Mouse (Mus musculus) E14TG2a.4 (cell line): Measurements from ENCODE around the gene Scn10a.
A peak's percentile ranks its signal among the peaks of the same experiment; 100 is the strongest.

ENCODE experiments used
- H3K27me3 ChIP-seq: 2 replicates; pipeline ENCODE4 v1.6.1; 2014; ENCODE audit warnings: low read length, control low read depth; ENCODE audit not compliant: insufficient read depth
- H3K36me3 ChIP-seq: 2 replicates; pipeline ENCODE4 v1.6.1; 2014; ENCODE audit warnings: low read length, control low read depth; ENCODE audit not compliant: insufficient read depth
- H3K4me1 ChIP-seq: replicated peaks from 2 replicates; pipeline ENCODE4 v1.6.1; 2014; ENCODE audit warnings: low read depth, low read length, control low read depth
- H3K4me3 ChIP-seq: replicated peaks from 2 replicates; pipeline ENCODE4 v1.5.1; 2014; ENCODE audit warnings: mild to moderate bottlenecking, low read length
- H3K9me3 ChIP-seq: 2 replicates; pipeline ENCODE4 v1.6.1; 2014; ENCODE audit warnings: low read length, control low read depth
- CTCF ChIP-seq: conservative IDR thresholded peaks from 2 replicates; pipeline ENCODE4 v1.5.1; 2014; ENCODE audit warnings: low read length
- NANOG ChIP-seq: IDR thresholded peaks from 2 replicates; pipeline ENCODE4 v1.6.1; 2014; ENCODE audit warnings: borderline replicate concordance, low read length, mixed read lengths
- POU5F1 ChIP-seq: IDR thresholded peaks from 2 replicates; pipeline ENCODE4 v1.6.1; 2014; ENCODE audit warnings: low read length, borderline replicate concordance

Scn10a gene

GRCm38 (mm10) chr9:119604607-119605006 is 114.5 kb downstream of the Scn10a start:
- H3K36me3 ChIP-seq = no peaks in the 10 kb centered on the region
- no peaks in the 10 kb centered on the region for H3K27me3 ChIP-seq
- H3K9me3 ChIP-seq = peaks cover 6% of the 10 kb centered on the region; the same call in 1 of the 2 replicates
- no peak overlapping the region for H3K4me3 ChIP-seq
- no peaks in the 10 kb centered on the region for H3K4me1 ChIP-seq
- TF ChIP-seq CTCF (no peak), POU5F1 (no peak), NANOG (no peak)

- Histone ChIP-seq H3K36me3 (no peaks in the 10 kb centered on the region), H3K4me3 (no peak overlapping the region), H3K4me1 (peaks cover 11% of the 10 kb centered on the region), H3K27me3 (peaks cover 7% of the 10 kb centered on the region), H3K9me3 (peaks cover 6% of the 10 kb centered on the region; the same call in 1 of the 2 replicates)
- TF ChIP-seq NANOG (no peak), POU5F1 (no peak), CTCF (no peak)
These were observed 120.6 kb downstream of the Scn10a start for GRCm38 (mm10) chr9:119598501-119598900.

- Histone ChIP-seq H3K9me3 (peaks cover 6% of the 10 kb centered on the region; the same call in 1 of the 2 replicates), H3K36me3 (no peaks in the 10 kb centered on the region), H3K4me1 (peaks cover 11% of the 10 kb centered on the region), H3K27me3 (peaks cover 7% of the 10 kb centered on the region), H3K4me3 (no peak overlapping the region)
- no peak for TF ChIP-seq POU5F1
- TF ChIP-seq NANOG = no peak
- TF ChIP-seq CTCF = no peak
These were observed 121.8 kb downstream of the Scn10a start for GRCm38 (mm10) chr9:119597332-119597731.

- H3K27me3 ChIP-seq = peaks cover 47% of the 10 kb centered on the region
- TF ChIP-seq POU5F1 (no peak), NANOG (no peak), CTCF (no peak)
- H3K4me3 ChIP-seq = no peak overlapping the region; the same call in 1 of the 2 replicates
- peaks cover 15% of the 10 kb centered on the region for H3K4me1 ChIP-seq
- H3K36me3 ChIP-seq = no peaks in the 10 kb centered on the region
- H3K9me3 ChIP-seq = no peaks in the 10 kb centered on the region
These were observed 129.5 kb downstream of the Scn10a start for GRCm38 (mm10) chr9:119589592-119589991.

- peak overlapping the region; percentile 55 for H3K4me3 ChIP-seq
- TF ChIP-seq POU5F1 (no peak), NANOG (no peak), CTCF (no peak)
- H3K9me3 ChIP-seq = no peaks in the 10 kb centered on the region
- peaks cover 54% of the 10 kb centered on the region for H3K27me3 ChIP-seq
- peaks cover 15% of the 10 kb centered on the region for H3K4me1 ChIP-seq
- no peaks in the 10 kb centered on the region for H3K36me3 ChIP-seq
These were observed 130.2 kb downstream of the Scn10a start for GRCm38 (mm10) chr9:119588763-119589449.

GRCm38 (mm10) chr9:119580668-119581067 is 138.5 kb downstream of the Scn10a start:
- no peak overlapping the region for H3K4me3 ChIP-seq
- peaks cover 24% of the 10 kb centered on the region for H3K4me1 ChIP-seq
- no peaks in the 10 kb centered on the region for H3K9me3 ChIP-seq
- peaks cover 90% of the 10 kb centered on the region for H3K27me3 ChIP-seq
- TF ChIP-seq CTCF = peak; percentile 96
- TF ChIP-seq NANOG = no peak
- no peaks in the 10 kb centered on the region for H3K36me3 ChIP-seq

GRCm38 (mm10) chr9:119580187-119580586 is 138.9 kb downstream of the Scn10a start:
- H3K36me3 ChIP-seq = no peaks in the 10 kb centered on the region
- TF ChIP-seq POU5F1 (no peak), CTCF (no peak), NANOG (no peak)
- H3K27me3 ChIP-seq = peaks cover 90% of the 10 kb centered on the region
- no peaks in the 10 kb centered on the region for H3K9me3 ChIP-seq
- H3K4me3 ChIP-seq = no peak overlapping the region
- peaks cover 28% of the 10 kb centered on the region for H3K4me1 ChIP-seq

GRCm38 (mm10) chr9:119578636-119579438 is 140.3 kb downstream of the Scn10a start, which contains the start of gene Scn5a:
Scn5a (minus strand) TSS chr9:119579016.
- Histone ChIP-seq H3K36me3 (no peaks in the 10 kb centered on the region), H3K4me3 (peak within 1 kb of the TSS; percentile 82), H3K27me3 (peaks cover 90% of the 10 kb centered on the region), H3K4me1 (peaks cover 34% of the 10 kb centered on the region), H3K9me3 (no peaks in the 10 kb centered on the region)
- TF ChIP-seq POU5F1 (no peak), CTCF (no peak), NANOG (no peak)
